Mouse (Mus musculus) olfactory bulb, adult 2 months (tissue): ENCODE measurements around the gene Cdkl3.

Experiments used
- CTCF ChIP-seq: fragments of 200-500 bp; IDR thresholded peaks from 2 replicates; pipeline ENCODE4 v1.5.1; 2012; ENCODE audit warnings: low read depth, mild to moderate bottlenecking, low read length, moderate library complexity; ENCODE audit not compliant: insufficient read depth
- POLR2A ChIP-seq: fragments of 200-500 bp; IDR thresholded peaks from 2 replicates; pipeline ENCODE4 v1.6.1; 2012; ENCODE audit warnings: mild to moderate bottlenecking, low read depth, low read length, moderate library complexity; ENCODE audit not compliant: insufficient read depth

- no peak for TF ChIP-seq POLR2A
- TF ChIP-seq CTCF = no peak
Observed at GRCm38 (mm10) chr11:52076742-52077352, 72.8 kb downstream of the Cdkl3 start.
